Mouse (Mus musculus) CH12.LX (cell line): ENCODE measurements around the gene Sema6d. TPM values are rescaled to one million over a fixed set of nuclear protein-coding genes. Genes with fewer than 3 reads are reported as not detected.

Experiments
- DNase-seq: peaks from one replicate; pipeline ENCODE4 v3.0.0-alpha.2; 2013; ENCODE audit errors: extremely low read depth
- H3K27ac ChIP-seq: 2 replicates; pipeline ENCODE4 v1.5.1; 2012; ENCODE audit warnings: low read depth, mild to moderate bottlenecking, control low read depth, moderate library complexity; ENCODE audit not compliant: insufficient read depth
- H3K27me3 ChIP-seq: replicated peaks from 2 replicates; pipeline ENCODE3; 2012; ENCODE audit warnings: inconsistent platforms
- H3K36me3 ChIP-seq, 2 experiments: replicated peaks in 1 of 2; 2 replicates each; pipeline versions ENCODE3 to v1.6.1; 2012; ENCODE audit warnings: inconsistent platforms in 1 of 2, low read length in 1 of 2, mild to moderate bottlenecking in 1 of 2, mixed read lengths in 1 of 2, moderate library complexity in 1 of 2; ENCODE audit not compliant: control insufficient read depth in 1 of 2, insufficient read depth in 1 of 2
- H3K4me1 ChIP-seq, 2 experiments: 2 replicates each; pipeline ENCODE4 v1.6.1; 2012; ENCODE audit warnings: inconsistent platforms in 1 of 2, moderate library complexity in 1 of 2; ENCODE audit not compliant: insufficient read depth in 2 of 2, control insufficient read depth in 1 of 2
- H3K4me2 ChIP-seq: 2 replicates; pipeline ENCODE4 v1.6.1; 2012; ENCODE audit warnings: low read depth, mild to moderate bottlenecking, control low read depth; ENCODE audit not compliant: poor library complexity, insufficient read depth, severe bottlenecking
- H3K4me3 ChIP-seq, 3 experiments: fragments of 150-350 bp in 1 of 3; sonication (generic) in 1 of 3; replicated peaks in 1 of 3; 2 replicates each; pipeline versions ENCODE3 to v1.5.1; 2011 to 2012; ENCODE audit warnings: low read depth in 2 of 3, low read length in 2 of 3, mild to moderate bottlenecking in 2 of 3, moderate library complexity in 2 of 3, control low read depth in 1 of 3, improper control_type of control experiment in 1 of 3, inconsistent platforms in 1 of 3, mixed read lengths in 1 of 3; ENCODE audit not compliant: poor library complexity in 1 of 3
- H3K79me2 ChIP-seq: replicated peaks from 2 replicates; pipeline ENCODE4 v1.6.1; 2012; ENCODE audit warnings: mild to moderate bottlenecking, moderate library complexity; ENCODE audit not compliant: control insufficient read depth, poor library complexity, insufficient read depth, severe bottlenecking; ENCODE audit errors: extremely low read depth
- H3K9ac ChIP-seq: 2 replicates; pipeline ENCODE4 v1.6.1; 2012; ENCODE audit warnings: low read depth, mild to moderate bottlenecking, control low read depth, moderate library complexity; ENCODE audit not compliant: insufficient read depth
- H3K9me3 ChIP-seq: replicated peaks from 2 replicates; pipeline ENCODE3; 2012; ENCODE audit warnings: low read length, inconsistent platforms, mixed read lengths
- BHLHE40 ChIP-seq: IDR thresholded peaks from 2 replicates; pipeline ENCODE4 v1.6.1; 2011; ENCODE audit warnings: mild to moderate bottlenecking, low read depth, low read length, improper control_type of control experiment
- CHD2 ChIP-seq: IDR thresholded peaks from 2 replicates; pipeline ENCODE4 v1.6.1; 2011; ENCODE audit warnings: low read length, improper control_type of control experiment
- CTCF ChIP-seq, 2 experiments: IDR thresholded peaks in 1 of 2; conservative IDR thresholded peaks in 1 of 2; 2 replicates each; pipeline ENCODE4 v1.5.1; 2011 to 2012; ENCODE audit warnings: low read depth in 2 of 2, low read length in 2 of 2, improper control_type of control experiment in 1 of 2, inconsistent platforms in 1 of 2, mild to moderate bottlenecking in 1 of 2, moderate library complexity in 1 of 2
- E2F4 ChIP-seq: IDR thresholded peaks from 2 replicates; pipeline ENCODE4 v1.6.1; 2011; ENCODE audit warnings: low read depth, low read length, improper control_type of control experiment; ENCODE audit not compliant: insufficient replicate concordance
- ELF1 ChIP-seq: IDR thresholded peaks from 2 replicates; pipeline ENCODE4 v1.6.1; 2014; ENCODE audit warnings: low read depth, mild to moderate bottlenecking, inconsistent platforms, low read length, improper control_type of control experiment
- EP300 ChIP-seq: IDR thresholded peaks from 2 replicates; pipeline ENCODE4 v1.6.1; 2011; ENCODE audit warnings: low read length, improper control_type of control experiment
- ETS1 ChIP-seq: conservative IDR thresholded peaks from 2 replicates; pipeline ENCODE4 v1.6.1; 2012; ENCODE audit warnings: low read depth, mild to moderate bottlenecking, inconsistent platforms, low read length, improper control_type of control experiment, moderate library complexity
- IRF4 ChIP-seq: IDR thresholded peaks from 2 replicates; pipeline ENCODE4 v1.6.1; 2014; ENCODE audit warnings: low read depth, mild to moderate bottlenecking, inconsistent platforms, low read length, improper control_type of control experiment
- KAT2A ChIP-seq: IDR thresholded peaks from 2 replicates; pipeline ENCODE4 v1.6.1; 2012; ENCODE audit warnings: low read length, improper control_type of control experiment, inconsistent platforms; ENCODE audit not compliant: insufficient replicate concordance
- MAX ChIP-seq: IDR thresholded peaks from 2 replicates; pipeline ENCODE4 v1.6.1; 2011; ENCODE audit warnings: low read length, improper control_type of control experiment
- MEF2A ChIP-seq: IDR thresholded peaks from 2 replicates; pipeline ENCODE4 v1.6.1; 2014; ENCODE audit warnings: low read depth, mild to moderate bottlenecking, inconsistent platforms, low read length, improper control_type of control experiment, borderline replicate concordance
- MXI1 ChIP-seq: IDR thresholded peaks from 2 replicates; pipeline ENCODE4 v1.6.1; 2011; ENCODE audit warnings: mild to moderate bottlenecking, low read depth, low read length, improper control_type of control experiment
- MYC ChIP-seq: IDR thresholded peaks from 2 replicates; pipeline ENCODE4 v1.6.1; 2011; ENCODE audit warnings: low read depth, mild to moderate bottlenecking, improper control_type of control experiment, low read length
- POLR2AphosphoS2 ChIP-seq: IDR thresholded peaks from 2 replicates; pipeline ENCODE4 v1.6.1; 2011; ENCODE audit warnings: low read depth, low read length, improper control_type of control experiment
- RCOR1 ChIP-seq: conservative IDR thresholded peaks from 2 replicates; pipeline ENCODE4 v1.6.1; 2012; ENCODE audit warnings: low read depth, mild to moderate bottlenecking, inconsistent platforms, low read length, improper control_type of control experiment
- SIN3A ChIP-seq: IDR thresholded peaks from 2 replicates; pipeline ENCODE4 v1.6.1; 2012; ENCODE audit warnings: low read length, improper control_type of control experiment, inconsistent platforms
- UBTF ChIP-seq: IDR thresholded peaks from 2 replicates; pipeline ENCODE4 v1.6.1; 2012; ENCODE audit warnings: low read depth, mild to moderate bottlenecking, inconsistent platforms, low read length, improper control_type of control experiment, moderate library complexity
- USF1 ChIP-seq: IDR thresholded peaks from 2 replicates; pipeline ENCODE4 v1.6.1; 2014; ENCODE audit warnings: low read depth, mild to moderate bottlenecking, inconsistent platforms, low read length, improper control_type of control experiment
- ZC3H11A ChIP-seq: IDR thresholded peaks from 2 replicates; pipeline ENCODE4 v1.6.1; 2012; ENCODE audit warnings: low read depth, mild to moderate bottlenecking, inconsistent platforms, low read length, improper control_type of control experiment
- ZKSCAN1 ChIP-seq: IDR thresholded peaks from 2 replicates; pipeline ENCODE4 v1.6.1; 2012; ENCODE audit warnings: low read depth, inconsistent platforms, low read length, improper control_type of control experiment, borderline replicate concordance
- ZMIZ1 ChIP-seq: IDR thresholded peaks from 2 replicates; pipeline ENCODE4 v1.6.1; 2012; ENCODE audit warnings: low read depth, mild to moderate bottlenecking, inconsistent platforms, low read length, improper control_type of control experiment
- ZNF384 ChIP-seq: IDR thresholded peaks from 2 replicates; pipeline ENCODE4 v1.6.1; 2012; ENCODE audit warnings: low read depth, low read length, improper control_type of control experiment, inconsistent platforms
- dilution Hi-C: fragments of 300-500 bp; cut with MboI; formaldehyde crosslinking; loops from 2 replicates; pipeline ENCODE4 v1.14.3; 2020; ENCODE audit warnings: low sequenced_read_pairs; ENCODE audit not compliant: extremely low pct_unique_long_range_greater_than_20kb, extremely low pct_ligation_motif_present
- in situ Hi-C: fragments of 300-500 bp; cut with MboI; formaldehyde crosslinking; loops from 3 replicates; pipeline ENCODE4 v1.14.3; 2019; ENCODE audit warnings: low sequenced_read_pairs, low pct_ligation_motif_present, low pct_unique_long_range_greater_than_20kb, mixed read lengths
- polyA plus RNA-seq: library from polyadenylated mRNA; unstranded; fragments of >175 nt; gene quantifications from 2 replicates; pipeline ENCODE4 v1.2.1, GENCODE M21; 2012; ENCODE audit warnings: low read depth; ENCODE audit not compliant: insufficient read length
- total RNA-seq, 2 experiments: library from RNA; depleted of rRNA; stranded (reverse); fragments of 300-350 nt in 1 of 2; fragments of >200 nt in 1 of 2; gene quantifications; 2 replicates each; pipeline ENCODE4 v1.2.3; 2012 to 2014

Sema6d gene
- total and polyA plus RNA-seq, 3 experiments: not detected

GRCm38 (mm10) chr2:124658374-124658773, 568.6 kb downstream of the Sema6d start:
- Histone ChIP-seq H3K4me3 (no peak overlapping the region), H3K4me2 (no peak overlapping the region), H3K36me3 (no peaks in the 10 kb centered on the region), H3K4me1 (no peaks in the 10 kb centered on the region), H3K9me3 (peaks cover 74% of the 10 kb centered on the region), H3K9ac (no peak overlapping the region), H3K79me2 (no peaks in the 10 kb centered on the region), H3K27ac (no peak overlapping the region), H3K27me3 (no peaks in the 10 kb centered on the region)
- no peak for TF ChIP-seq ZMIZ1
- no peak for TF ChIP-seq MXI1
- TF ChIP-seq RCOR1: no peak
- no peak for TF ChIP-seq ELF1
- TF ChIP-seq IRF4: no peak
- no peak for TF ChIP-seq MAX
- no peak for TF ChIP-seq SIN3A
- no peak for TF ChIP-seq MYC
- TF ChIP-seq USF1: no peak
- no peak for TF ChIP-seq POLR2AphosphoS2
- in situ Hi-C loops: no loop called here
- DNase-seq: no peak
- dilution Hi-C loops: no loop called here

GRCm38 (mm10) chr2:124659601-124660000, 569.8 kb downstream of the Sema6d start:
- no peak overlapping the region for H3K9ac ChIP-seq
- no peak for DNase-seq
- H3K9me3 ChIP-seq: peaks cover 77% of the 10 kb centered on the region
- dilution Hi-C loops (no loop called here), in situ Hi-C loops (no loop called here)
- no peak overlapping the region for H3K4me3 ChIP-seq
- H3K27me3 ChIP-seq: no peaks in the 10 kb centered on the region
- no peak overlapping the region for H3K4me2 ChIP-seq
- no peak overlapping the region for H3K27ac ChIP-seq
- no peaks in the 10 kb centered on the region for H3K36me3 ChIP-seq
- H3K4me1 ChIP-seq: no peaks in the 10 kb centered on the region
- no peak for TF ChIP-seq ZMIZ1
- TF ChIP-seq CHD2: no peak
- no peak for TF ChIP-seq MEF2A
- TF ChIP-seq, all 38 proteins: peak for 0
- H3K79me2 ChIP-seq: no peaks in the 10 kb centered on the region

- dilution Hi-C loops: no loop called here
- no peaks in the 10 kb centered on the region for H3K36me3 ChIP-seq
Measured at GRCm38 (mm10) chr2:124660686-124661085, 570.9 kb downstream of the Sema6d start.

More at GRCm38 (mm10) chr2:124660686-124661085, 570.9 kb downstream of the Sema6d start:
- H3K9ac ChIP-seq: no peak overlapping the region
- DNase-seq: no peak
- TF ChIP-seq ZKSCAN1: no peak
- TF ChIP-seq ETS1: no peak
- TF ChIP-seq POLR2AphosphoS2: no peak
- no peak for TF ChIP-seq KAT2A
- TF ChIP-seq ZMIZ1: no peak
- TF ChIP-seq CTCF (conservative IDR thresholded peaks at IDR 0.05 in 1 of 2, IDR thresholded peaks at IDR 0.05 in 1 of 2; ENCODE audit: low read depth in 2 of 2, low read length in 2 of 2): no peak
- TF ChIP-seq RCOR1: no peak
- no peak for TF ChIP-seq EP300
- TF ChIP-seq E2F4: no peak
- TF ChIP-seq BHLHE40: no peak
- TF ChIP-seq ZC3H11A: no peak
- no peak for TF ChIP-seq ZNF384
- no peak for TF ChIP-seq CHD2
- no peak for TF ChIP-seq UBTF
- TF ChIP-seq, all 38 proteins: peak for 0
- Histone ChIP-seq H3K79me2 (no peaks in the 10 kb centered on the region), H3K9me3 (peaks cover 79% of the 10 kb centered on the region), H3K27me3 (no peaks in the 10 kb centered on the region), H3K4me2 (no peak overlapping the region), H3K4me1 (no peaks in the 10 kb centered on the region), H3K4me3 (no peak overlapping the region), H3K27ac (no peak overlapping the region)
- in situ Hi-C loops: no loop called here
